Mouse (Mus musculus): Measurements from ENCODE around the gene Sema5b. TPM values are rescaled to one million over a fixed set of nuclear protein-coding genes. Genes with fewer than 3 reads are reported as not detected.

Gene Sema5b
- 18.4 and 30.1 TPM in 2 replicates for total RNA-seq (2014; rRNA removed)
- 6.3 and 12.8 TPM in 2 replicates for polyA plus RNA-seq (2015; fragmentation: Nextera tagmentation; extraction: Ambion mirVana)

GRCm38 (mm10) chr16:35541117-35541641 is at the start of gene Sema5b:
Gene Sema5b, plus strand, starts transcription at chr16:35541145.
- ATAC-seq (peak; percentile 80), DNase-seq (peak; percentile 78)
- Histone ChIP-seq H3K27me3 (ENCODE audit: insufficient read depth, low read length) (no peaks in the 10 kb centered on the region), H3K9me3 (ENCODE audit: low read length) (no peaks in the 10 kb centered on the region), H3K9ac (peak within 1 kb of the TSS; percentile 71), H3K4me2 (ENCODE audit: low read depth) (peak within 1 kb of the TSS; percentile 95), H3K4me1 (ENCODE audit: insufficient read depth) (peaks cover 6% of the 10 kb centered on the region; the same call in 1 of the 2 replicates), H3K4me3 (ENCODE audit: low read depth, low read length) (peak within 1 kb of the TSS; percentile 56), H3K27ac (ENCODE audit: low read depth, low read length) (peak within 1 kb of the TSS; percentile 64), H3K36me3 (ENCODE audit: insufficient read depth) (no peaks in the 10 kb centered on the region)
- TF ChIP-seq CTCF (IDR thresholded peaks at IDR 0.05; ENCODE audit: low read depth) = peak; percentile 69
- under 1% methylated on average over 46 of the region's 54 CpGs for WGBS

GRCm38 (mm10) chr16:35500342-35500741 is 40.6 kb upstream of the Sema5b start:
- H3K9ac ChIP-seq = no peak overlapping the region
- no peak for DNase-seq
- ATAC-seq = no peak
- H3K27ac ChIP-seq (ENCODE audit: low read depth, low read length) = no peak overlapping the region
- H3K27me3 ChIP-seq (ENCODE audit: insufficient read depth, low read length) = no peaks in the 10 kb centered on the region
- no peaks in the 10 kb centered on the region for H3K4me1 ChIP-seq (ENCODE audit: insufficient read depth)
- 87% methylated on average over 3 of the region's 3 CpGs for WGBS
- no peaks in the 10 kb centered on the region for H3K36me3 ChIP-seq (ENCODE audit: insufficient read depth)
- 0 out of 2 replicates have a peak, but pooled peaks have one; percentile 8 for TF ChIP-seq CTCF (IDR thresholded peaks at IDR 0.05; ENCODE audit: low read depth)
- H3K4me3 ChIP-seq (ENCODE audit: low read depth, low read length) = no peak overlapping the region
- H3K4me2 ChIP-seq (ENCODE audit: low read depth) = no peak overlapping the region
- H3K9me3 ChIP-seq (ENCODE audit: low read length) = no peaks in the 10 kb centered on the region

DNA sequence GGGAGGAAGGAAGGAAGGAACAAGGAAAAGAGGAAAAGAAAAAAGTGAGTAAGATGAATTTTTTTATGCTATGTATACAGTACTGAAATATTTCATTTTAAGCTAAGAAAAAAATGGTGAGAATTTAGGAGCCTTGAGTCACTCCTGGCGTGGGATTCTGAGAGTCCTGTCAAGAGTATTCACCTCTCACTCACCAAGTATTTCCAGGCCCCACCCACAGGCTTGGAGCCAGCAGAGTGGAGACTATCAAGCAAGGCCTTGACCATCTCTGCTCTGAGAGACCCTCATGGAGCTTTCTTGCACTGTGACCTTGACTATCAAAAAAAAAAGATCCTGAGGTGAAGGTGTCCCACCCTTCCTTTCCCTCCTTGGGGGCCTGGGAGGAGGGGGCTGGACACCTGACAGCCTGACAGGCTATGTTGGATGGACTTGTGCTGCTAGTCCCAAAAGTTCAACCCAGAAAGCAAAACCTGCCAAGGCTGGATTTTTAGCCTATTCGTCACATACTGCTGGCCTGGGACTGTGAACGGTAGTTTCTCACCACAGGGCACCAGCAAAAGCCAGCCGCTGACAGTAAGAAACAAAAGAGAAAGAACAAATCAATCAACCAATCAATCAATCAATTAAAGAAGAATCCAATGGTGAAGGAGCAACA is 39.7 kb upstream of the Sema5b start:
- H3K27ac ChIP-seq (ENCODE audit: low read depth, low read length) = no peak overlapping the region
- ATAC-seq (no peak), DNase-seq (no peak)
- H3K36me3 ChIP-seq (ENCODE audit: insufficient read depth) = no peaks in the 10 kb centered on the region
- H3K4me1 ChIP-seq (ENCODE audit: insufficient read depth) = no peaks in the 10 kb centered on the region
- no peaks in the 10 kb centered on the region for H3K9me3 ChIP-seq (ENCODE audit: low read length)
- 83% methylated on average over 4 of the region's 4 CpGs for WGBS
- H3K27me3 ChIP-seq (ENCODE audit: insufficient read depth, low read length) = no peaks in the 10 kb centered on the region
- no peak for TF ChIP-seq CTCF (IDR thresholded peaks at IDR 0.05; ENCODE audit: low read depth)
- no peak overlapping the region for H3K4me3 ChIP-seq (ENCODE audit: low read depth, low read length)
- H3K4me2 ChIP-seq (ENCODE audit: low read depth) = no peak overlapping the region
- no peak overlapping the region for H3K9ac ChIP-seq

- no peak for ATAC-seq
- no peaks in the 10 kb centered on the region for H3K27me3 ChIP-seq (ENCODE audit: insufficient read depth, low read length)
Observed at GRCm38 (mm10) chr16:35502456-35502855, 38.5 kb upstream of the Sema5b start.

DNA sequence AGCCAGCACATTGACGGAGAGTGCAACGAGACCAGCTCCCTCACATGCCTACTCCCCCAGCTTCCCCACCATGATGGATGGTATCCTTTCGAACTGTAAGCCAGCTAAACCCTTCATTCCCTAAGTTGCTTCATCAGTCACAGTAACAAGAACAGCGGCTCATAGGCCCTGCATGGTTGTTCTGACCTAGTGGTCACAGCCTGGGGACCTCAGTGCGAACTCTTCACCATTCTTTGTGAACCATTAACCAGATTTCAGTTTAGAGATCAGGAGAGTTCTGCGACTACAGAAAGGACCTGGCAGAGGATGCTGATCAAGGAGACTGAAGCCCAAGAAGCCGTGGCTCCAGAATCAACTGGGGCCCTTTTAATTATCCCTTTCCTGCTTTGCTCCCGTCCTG is 36.7 kb upstream of the Sema5b start:
- Histone ChIP-seq H3K4me1 (ENCODE audit: insufficient read depth) (no peaks in the 10 kb centered on the region), H3K4me3 (ENCODE audit: low read depth, low read length) (no peak overlapping the region), H3K36me3 (ENCODE audit: insufficient read depth) (no peaks in the 10 kb centered on the region), H3K4me2 (ENCODE audit: low read depth) (no peak overlapping the region), H3K27ac (ENCODE audit: low read depth, low read length) (no peak overlapping the region), H3K9me3 (ENCODE audit: low read length) (no peaks in the 10 kb centered on the region), H3K9ac (no peak overlapping the region), H3K27me3 (ENCODE audit: insufficient read depth, low read length) (no peaks in the 10 kb centered on the region)
- WGBS = 80% methylated on average over 8 of the region's 8 CpGs
- ATAC-seq (no peak), DNase-seq (no peak)
- TF ChIP-seq CTCF (IDR thresholded peaks at IDR 0.05; ENCODE audit: low read depth) = no peak

More at GRCm38 (mm10) chr16:35502456-35502855, 38.5 kb upstream of the Sema5b start:
- WGBS = 83% methylated on average over 11 of the region's 11 CpGs
- H3K4me3 ChIP-seq (ENCODE audit: low read depth, low read length) = no peak overlapping the region
- H3K4me2 ChIP-seq (ENCODE audit: low read depth) = no peak overlapping the region
- H3K27ac ChIP-seq (ENCODE audit: low read depth, low read length) = no peak overlapping the region
- H3K36me3 ChIP-seq (ENCODE audit: insufficient read depth) = no peaks in the 10 kb centered on the region
- no peak for DNase-seq
- no peaks in the 10 kb centered on the region for H3K9me3 ChIP-seq (ENCODE audit: low read length)
- no peak for TF ChIP-seq CTCF (IDR thresholded peaks at IDR 0.05; ENCODE audit: low read depth)
- H3K4me1 ChIP-seq (ENCODE audit: insufficient read depth) = no peaks in the 10 kb centered on the region
- no peak overlapping the region for H3K9ac ChIP-seq

DNA sequence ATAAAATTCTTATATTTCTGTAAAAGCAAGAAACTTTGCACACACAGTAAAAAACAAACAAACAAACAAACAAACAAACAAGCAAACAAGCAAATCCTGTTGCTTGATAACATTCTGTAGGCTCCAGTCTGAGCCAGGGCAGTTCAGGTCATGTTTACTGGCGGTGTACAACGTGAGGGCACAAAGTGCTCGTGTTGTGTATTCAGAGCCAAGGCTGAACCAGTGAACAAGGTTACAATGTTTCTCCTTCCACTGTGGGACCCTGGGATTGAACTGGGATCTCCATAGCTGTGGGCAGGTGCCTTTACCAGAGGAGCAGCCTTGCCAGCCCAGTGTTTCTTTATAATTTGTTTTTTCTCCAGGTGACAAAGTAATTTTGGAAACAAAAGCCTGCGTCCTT is 35.2 kb upstream of the Sema5b start:
- no peaks in the 10 kb centered on the region for H3K4me1 ChIP-seq (ENCODE audit: insufficient read depth)
- no peak for ATAC-seq
- no peaks in the 10 kb centered on the region for H3K9me3 ChIP-seq (ENCODE audit: low read length)
- no peaks in the 10 kb centered on the region for H3K27me3 ChIP-seq (ENCODE audit: insufficient read depth, low read length)
- H3K27ac ChIP-seq (ENCODE audit: low read depth, low read length) = no peak overlapping the region
- no peak overlapping the region for H3K4me2 ChIP-seq (ENCODE audit: low read depth)
- H3K9ac ChIP-seq = no peak overlapping the region
- DNase-seq = no peak
- no peak overlapping the region for H3K4me3 ChIP-seq (ENCODE audit: low read depth, low read length)
- no peaks in the 10 kb centered on the region for H3K36me3 ChIP-seq (ENCODE audit: insufficient read depth)
- 89% methylated on average over 4 of the region's 4 CpGs for WGBS
- TF ChIP-seq CTCF (IDR thresholded peaks at IDR 0.05; ENCODE audit: low read depth) = no peak

DNA sequence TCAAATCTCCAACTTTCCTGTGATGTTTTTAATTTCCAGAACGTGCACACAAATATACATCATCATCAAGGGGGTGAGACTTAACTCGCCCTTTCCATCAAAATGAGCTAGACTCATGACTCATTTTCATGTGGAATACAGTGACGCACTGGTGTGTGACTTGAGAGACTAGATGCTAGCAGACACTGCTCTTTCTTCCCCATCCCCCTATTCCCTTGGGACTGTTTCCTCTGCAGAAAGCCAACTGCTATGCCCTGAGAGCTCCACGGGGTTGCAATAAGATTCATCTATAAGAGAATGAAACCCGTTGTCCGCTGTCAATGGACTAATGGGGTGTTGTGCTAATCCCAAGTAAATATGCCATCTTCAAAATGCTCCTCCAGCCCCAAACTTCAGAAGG is 32.4 kb upstream of the Sema5b start:
- WGBS = 88% methylated on average over 6 of the region's 6 CpGs
- H3K9ac ChIP-seq = no peak overlapping the region

More for the DNA sequence above, 32.4 kb upstream of the Sema5b start:
- DNase-seq = no peak
- H3K27ac ChIP-seq (ENCODE audit: low read depth, low read length) = no peak overlapping the region
- H3K36me3 ChIP-seq (ENCODE audit: insufficient read depth) = no peaks in the 10 kb centered on the region
- H3K9me3 ChIP-seq (ENCODE audit: low read length) = no peaks in the 10 kb centered on the region
- no peak for TF ChIP-seq CTCF (IDR thresholded peaks at IDR 0.05; ENCODE audit: low read depth)
- H3K4me3 ChIP-seq (ENCODE audit: low read depth, low read length) = no peak overlapping the region
- no peak for ATAC-seq
- H3K4me2 ChIP-seq (ENCODE audit: low read depth) = no peak overlapping the region
- no peaks in the 10 kb centered on the region for H3K27me3 ChIP-seq (ENCODE audit: insufficient read depth, low read length)
- H3K4me1 ChIP-seq (ENCODE audit: insufficient read depth) = no peaks in the 10 kb centered on the region
